Mouse (Mus musculus): ENCODE measurements around the gene Cox4i1.

DNA sequence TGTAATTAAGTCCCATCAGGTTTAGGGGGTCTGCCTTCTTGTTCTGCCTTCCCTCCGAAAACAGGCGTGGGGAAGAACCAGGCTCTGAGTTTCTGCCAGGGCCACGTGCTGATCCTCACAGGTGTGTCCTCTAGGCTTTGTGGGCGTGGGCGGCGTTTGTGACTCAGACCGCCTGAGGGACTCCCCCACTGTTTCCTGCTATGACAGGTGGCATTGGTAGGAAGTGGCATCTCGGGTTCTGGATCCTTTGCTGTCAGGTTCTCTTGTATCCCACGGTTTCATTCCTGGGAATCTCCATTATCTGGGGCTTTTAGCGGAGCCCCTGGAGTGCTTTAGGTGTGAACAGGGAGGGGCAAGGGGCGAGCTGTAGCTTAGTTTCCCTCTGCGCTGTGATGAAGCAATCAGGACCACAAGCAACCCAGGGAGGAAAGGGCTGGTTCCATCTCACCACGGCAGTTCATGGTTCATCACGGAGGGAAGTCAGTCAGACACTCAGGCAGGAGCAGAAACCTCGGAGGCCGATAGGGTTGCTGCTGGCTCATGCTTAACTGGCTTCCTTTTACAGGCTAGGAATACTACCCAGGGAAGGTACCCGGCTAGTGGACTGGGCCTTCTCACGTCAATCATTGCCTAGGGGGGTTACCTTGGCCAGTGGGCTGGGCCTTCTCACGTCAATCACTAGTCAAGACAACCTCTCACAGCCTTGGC is 33.9 kb downstream of the Cox4i1 start:
- TF ChIP-seq POLR2A (IDR thresholded peaks at IDR 0.05; ENCODE audit: borderline replicate concordance, extremely low read depth, low read depth, low read length) (no peak), CTCF (IDR thresholded peaks at IDR 0.05; ENCODE audit: insufficient read depth, low read length) (no peak)
